Mouse (Mus musculus): ENCODE results near the gene Tmem14a.
"Not testable (repeated sequence)": the region's sequence is repeated elsewhere in the genome, so short reads cannot be mapped to it uniquely, and the experiment has no call there.

Gene Tmem14a

DNA sequence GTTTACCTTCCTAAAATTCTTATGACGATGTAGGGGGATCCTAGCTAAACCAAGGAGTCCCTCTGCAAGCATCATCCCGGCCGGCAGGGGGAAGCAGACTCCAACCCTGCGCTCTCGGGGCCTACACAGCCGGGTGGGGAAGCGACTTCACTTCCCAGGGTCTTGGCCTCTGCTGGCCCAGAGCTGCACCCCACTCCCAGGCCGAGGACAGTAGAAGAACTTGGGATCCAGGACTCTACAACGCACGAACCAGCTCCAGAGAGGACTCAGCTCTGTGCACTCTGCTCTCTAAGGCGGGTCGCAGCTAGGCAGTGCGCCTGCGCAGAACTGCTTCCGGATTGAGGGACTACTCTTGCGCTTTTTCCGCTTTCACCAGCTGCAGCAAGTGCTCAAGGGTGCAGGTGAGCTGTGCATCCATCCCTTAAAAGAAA, at the start of gene Tmem14a:
Gene Tmem14a, plus strand, starts transcription at position 87 of the 431 bp plus-strand sequence.
- DNase-seq (ENCODE audit: low spot score in 2 of 2), result peak; percentile 85 to 89

DNA sequence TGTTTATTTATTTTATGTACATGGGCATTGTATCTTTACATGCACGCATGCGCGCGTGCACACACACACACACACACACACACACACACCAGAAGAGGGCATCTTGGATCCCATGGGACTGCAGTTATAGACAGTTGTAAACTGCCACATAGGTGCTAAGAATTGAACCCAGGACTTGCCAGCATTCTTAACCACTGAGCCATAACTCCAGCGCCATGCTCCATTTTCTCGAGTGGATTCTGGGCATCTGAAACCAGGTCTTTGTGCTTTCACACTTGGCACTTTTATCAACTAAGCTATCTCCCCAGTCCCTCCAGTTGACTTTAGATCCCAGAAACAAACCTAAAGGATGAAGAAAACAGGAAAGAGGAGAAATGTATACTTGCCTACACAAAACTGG, 33.2 kb upstream of the Tmem14a start:
- no peak for DNase-seq (ENCODE audit: low spot score in 2 of 2)

DNA sequence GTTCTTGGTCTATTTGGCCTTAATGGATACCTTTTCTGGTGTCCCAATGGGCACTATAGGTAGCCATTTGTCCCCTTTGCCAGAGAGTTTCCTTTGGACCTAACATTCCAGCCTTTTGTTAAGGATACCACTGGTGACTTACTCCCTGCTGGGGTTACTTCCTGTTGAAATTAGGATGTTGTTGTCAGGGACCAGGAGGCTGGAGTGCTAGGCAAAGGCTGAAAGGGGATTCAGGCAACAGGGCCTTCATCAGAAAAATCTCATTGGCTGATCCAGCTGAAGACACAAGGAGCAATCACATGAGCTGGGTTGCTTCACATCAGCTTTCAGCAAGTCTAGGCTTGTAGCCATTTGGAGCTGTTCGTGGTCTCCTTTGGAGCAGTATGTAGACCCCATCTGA, 12.1 kb upstream of the Tmem14a start:
- DNase-seq (ENCODE audit: low spot score in 2 of 2), result no peak

DNA sequence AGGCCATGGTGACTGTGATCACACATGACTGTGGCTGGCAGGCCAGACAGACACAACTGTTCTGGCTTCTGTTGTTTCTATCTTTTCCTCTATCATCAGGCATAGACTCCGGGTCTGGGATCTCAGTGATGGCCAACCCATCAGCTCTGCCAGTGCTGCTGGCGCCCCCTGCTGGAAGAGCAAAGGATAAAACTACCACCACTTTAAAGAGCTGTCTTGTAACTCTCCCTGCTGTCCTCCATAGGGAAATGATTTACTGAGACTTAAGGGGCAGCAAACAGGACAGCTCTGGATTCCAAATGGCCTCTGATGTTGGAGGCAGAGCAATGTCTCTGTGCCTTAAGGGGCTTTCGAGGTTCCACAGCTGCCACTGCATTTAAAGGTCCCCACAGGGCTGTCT, 4.8 kb upstream of the Tmem14a start:
- DNase-seq (ENCODE audit: low spot score in 2 of 2), result not testable (repeated sequence)

DNA sequence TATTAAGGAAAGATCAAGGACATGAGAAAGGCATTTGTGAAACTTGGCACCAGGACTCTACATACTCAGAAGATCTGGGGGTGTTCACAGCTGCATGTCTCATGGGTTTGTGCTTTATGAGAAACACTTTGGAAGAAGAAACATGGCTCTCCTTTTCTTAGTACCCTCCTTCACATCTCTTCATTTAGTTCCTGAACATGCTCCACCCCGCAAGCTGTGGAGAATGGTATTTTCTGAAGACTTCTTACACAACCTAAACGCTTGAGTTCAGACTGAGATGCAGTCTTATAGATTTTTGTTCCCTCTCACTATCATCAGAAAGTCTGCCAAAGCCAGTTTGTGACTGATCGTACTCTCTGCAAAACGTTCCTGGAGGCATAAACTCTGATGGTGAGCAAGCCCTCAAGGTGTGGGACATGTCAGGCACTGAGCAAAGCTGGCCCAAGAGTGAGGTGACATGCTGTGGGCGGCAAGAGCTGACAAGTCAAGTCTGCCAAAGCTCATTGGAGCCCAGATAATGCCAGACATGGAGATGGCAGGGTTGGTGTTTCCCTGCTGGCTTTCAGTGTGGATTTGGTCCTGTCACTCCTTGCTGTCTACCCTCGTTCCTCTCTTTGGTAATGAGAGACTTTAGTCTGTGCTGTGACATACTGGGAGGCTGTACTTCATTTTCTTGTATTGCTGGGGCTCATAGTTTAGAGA, 4.2 kb upstream of the Tmem14a start:
- DNase-seq (ENCODE audit: low spot score in 2 of 2), result not testable (repeated sequence)

DNA sequence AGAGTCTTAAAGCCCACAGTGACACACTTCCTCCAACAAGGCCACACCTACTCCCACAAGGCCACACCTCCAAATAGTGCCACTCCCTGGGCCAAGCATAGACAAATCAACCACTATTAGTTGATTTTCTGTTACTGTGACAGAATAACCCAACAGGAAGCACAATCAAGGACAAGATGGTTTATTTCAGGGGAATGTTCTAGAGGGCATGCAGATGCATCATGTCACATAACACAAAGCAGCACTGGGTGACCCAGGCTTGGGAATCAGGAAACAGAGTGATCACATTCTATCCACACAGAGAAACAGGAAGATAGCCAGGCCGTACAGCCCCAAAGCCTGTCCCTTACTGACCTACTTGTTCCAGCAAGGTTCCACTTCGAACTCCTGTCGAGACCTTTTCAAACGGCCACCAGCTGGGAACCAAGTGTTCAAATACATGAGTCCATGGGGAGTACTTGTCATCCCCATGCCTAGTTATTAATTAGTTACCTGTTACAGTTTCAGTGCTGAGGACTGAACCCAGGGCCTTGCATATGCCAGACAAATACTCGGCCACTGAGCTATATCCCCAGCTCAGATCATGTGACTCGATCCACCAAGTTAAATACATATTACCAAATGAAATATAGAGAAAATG, 9.5 kb downstream of the Tmem14a start:
- DNase-seq (ENCODE audit: low spot score in 2 of 2), result no peak

DNA sequence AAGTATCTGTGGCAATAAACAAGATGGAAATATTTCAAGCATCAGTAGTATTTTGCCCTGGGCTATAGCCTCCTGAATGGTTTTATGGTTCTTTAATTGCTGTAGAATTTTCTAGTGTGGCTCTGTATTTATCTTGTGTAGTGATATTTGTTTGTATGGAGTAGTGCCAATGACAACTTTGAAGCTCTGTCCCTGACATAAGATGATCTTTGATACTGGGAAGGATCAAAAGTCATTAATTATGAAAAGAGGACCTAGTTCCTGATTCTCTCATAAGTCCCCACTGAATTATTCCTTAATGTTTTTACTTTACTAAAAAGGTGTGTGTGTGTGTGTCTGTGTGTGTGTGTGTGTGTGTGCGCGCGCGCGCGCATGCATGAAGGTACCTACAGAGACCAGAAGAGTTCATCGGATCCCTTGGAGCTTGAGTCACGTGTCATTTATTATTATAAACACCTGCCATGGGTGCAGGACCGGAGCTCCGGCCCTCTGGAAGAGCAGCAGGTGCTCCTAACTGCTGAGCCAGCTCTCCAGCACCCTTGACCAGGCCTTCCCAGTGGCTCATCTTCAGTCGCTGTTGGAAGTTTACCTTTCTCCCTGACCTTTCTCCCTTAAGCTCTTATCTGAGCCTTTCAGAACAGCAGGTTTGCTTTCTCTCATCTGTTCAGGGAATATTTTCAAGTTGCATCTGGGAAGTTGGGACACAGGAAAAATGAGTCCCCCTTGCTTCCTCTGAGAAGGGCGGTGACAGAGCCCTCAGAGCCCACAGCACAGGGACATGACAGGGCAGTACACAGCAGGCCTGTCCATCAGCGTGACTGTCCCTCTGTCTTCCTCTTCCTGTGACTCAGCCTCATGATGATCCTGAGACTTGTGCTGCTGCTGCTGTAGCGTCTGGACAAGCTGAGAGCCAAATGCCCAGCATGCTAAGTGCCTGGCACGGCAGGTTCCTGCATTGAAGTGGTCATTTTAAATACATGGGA, 10.7 kb downstream of the Tmem14a start:
- DNase-seq (ENCODE audit: low spot score in 2 of 2), result not testable (repeated sequence)

DNA sequence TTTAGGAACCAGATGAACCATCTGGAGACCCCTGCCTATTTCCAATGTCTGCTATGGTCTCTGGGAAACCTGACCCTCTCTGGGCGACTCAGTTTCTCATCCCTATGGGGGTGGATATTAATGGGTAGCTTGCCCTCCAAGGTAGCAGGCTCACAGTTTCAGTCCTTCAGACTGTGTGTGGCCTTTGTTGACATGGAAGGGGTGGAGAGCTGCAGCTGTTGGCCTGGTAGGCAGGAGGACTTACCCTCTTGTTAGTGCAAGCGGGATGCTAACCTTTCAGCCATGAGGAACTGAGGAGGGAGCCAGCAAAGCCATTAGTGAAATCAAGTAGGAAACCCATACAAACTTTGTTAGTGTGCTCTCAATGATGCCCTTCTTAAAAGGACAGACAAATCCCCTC, 12.0 kb downstream of the Tmem14a start:
- no peak for DNase-seq (ENCODE audit: low spot score in 2 of 2)

DNA sequence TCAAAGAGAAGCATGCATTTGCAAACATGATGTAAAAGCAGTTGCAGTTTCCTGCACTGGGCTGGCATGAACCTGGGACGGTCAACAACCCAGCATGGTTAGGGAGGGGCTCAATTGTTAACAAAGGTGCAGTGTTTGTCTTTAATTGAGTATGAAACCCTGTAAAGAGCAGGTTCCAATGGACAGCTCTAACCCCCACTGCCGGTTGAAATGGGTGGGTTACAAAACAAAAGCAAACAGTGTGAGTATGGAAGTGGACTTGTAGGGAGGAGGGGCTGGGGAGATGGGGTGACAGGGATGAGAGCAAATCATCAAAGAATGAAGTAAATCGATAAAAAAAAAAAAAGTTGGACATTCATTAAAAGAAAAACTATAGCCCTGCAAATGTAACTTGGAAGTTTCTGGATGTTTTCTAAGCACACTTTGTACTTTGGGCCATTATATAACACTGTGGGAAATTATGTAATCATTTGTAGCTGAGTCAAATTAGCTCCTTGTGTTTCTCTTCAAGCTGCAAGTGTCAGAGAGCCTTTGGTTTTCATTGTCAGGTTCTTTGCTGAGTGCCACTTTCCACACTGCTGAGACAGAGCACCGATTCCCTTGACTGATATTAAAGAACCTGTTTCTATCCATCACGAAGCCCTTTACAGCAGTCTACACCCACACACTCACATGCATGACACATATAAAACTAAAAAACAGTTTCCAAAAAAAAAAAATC, 13.5 kb downstream of the Tmem14a start:
- no peak for DNase-seq (ENCODE audit: low spot score in 2 of 2)

DNA sequence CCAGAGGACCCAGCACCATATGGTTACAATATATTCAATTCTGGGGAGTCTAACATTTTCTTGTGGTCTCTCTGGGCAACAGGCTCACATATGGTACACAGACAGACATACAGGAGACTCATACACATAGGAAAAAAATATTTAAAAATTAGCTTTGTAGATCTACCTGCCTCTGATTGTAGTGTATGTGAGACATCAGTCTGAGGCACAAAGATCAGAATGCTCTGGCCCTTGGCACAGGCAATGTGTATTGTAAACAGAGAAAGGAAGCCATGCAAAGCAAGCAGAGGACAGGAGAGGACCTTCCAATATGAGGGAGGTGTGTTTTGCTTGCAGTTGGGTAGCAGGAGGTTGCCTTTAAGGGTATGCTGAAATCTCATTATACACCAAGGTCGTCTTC, 14.1 kb downstream of the Tmem14a start:
- DNase-seq (ENCODE audit: low spot score in 2 of 2), result no peak

DNA sequence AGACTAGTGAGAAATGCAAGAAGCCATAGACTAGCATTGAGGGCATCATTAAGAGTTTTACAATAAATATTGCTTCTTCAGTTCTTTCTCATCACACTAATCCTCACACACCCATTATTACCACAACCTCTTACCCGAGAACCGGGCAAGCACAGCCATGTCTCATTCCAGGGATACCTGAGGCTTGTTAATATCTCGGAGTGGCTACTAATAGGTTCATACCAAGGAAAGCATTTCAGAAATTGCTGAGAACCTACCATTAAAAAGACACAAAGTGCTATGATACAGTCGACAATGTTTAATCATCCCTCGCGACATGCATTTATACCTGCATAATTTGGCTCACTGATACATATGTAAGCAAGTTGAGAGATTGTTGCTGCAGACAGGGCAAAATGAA, 17.0 kb downstream of the Tmem14a start:
- no peak for DNase-seq (ENCODE audit: low spot score in 2 of 2)

DNA sequence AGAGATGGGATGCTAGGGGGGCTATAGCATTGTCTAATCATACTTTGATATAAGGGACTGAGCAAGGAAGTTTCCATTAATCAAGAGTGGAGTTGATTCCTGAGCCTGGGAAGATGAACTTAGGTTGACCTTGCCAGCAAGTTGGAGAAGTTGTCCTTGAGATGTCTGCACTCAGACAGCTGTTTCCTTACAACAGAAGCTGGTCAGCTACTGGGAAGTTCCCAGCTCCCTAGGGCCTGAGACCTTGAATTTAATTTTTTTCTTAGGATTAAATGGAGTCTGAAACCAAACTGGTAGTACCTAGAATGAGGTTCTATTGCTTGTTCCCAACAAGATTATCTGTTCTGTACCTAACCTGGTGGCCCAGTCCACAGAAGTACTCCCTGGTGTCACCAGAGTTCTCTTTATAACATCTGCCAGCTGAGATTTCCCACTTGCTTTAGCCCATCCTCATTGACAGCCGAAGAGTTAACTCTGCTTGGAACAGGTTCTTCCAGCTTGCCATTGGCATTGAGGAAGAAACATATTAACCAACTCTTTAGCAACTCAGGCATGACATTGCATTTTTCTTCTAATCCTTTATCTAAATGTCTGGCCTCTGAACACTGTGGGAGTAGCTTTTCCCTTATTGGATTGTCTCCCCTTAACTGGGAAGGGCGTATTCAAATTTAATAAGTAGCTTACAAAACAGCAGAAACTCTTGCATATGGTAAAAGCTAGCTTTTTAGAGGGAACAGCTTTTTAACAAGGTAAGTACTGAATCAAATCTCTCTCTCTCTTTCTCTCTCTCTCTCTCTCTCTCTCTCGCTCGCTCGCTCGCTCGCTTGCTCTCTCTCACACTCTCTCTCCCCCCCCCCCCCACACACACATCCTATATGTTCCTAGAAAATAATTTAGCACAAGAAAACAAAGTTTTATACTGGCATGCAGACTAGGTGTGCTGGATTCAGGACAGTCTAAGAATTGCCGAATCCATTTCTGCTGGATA, 21.8 kb downstream of the Tmem14a start, which contains the start of gene Gsta3:
Gene Gsta3, plus strand, starts transcription at position 679 of the 988 bp plus-strand sequence.
- DNase-seq (ENCODE audit: low spot score in 2 of 2), result no peak

DNA sequence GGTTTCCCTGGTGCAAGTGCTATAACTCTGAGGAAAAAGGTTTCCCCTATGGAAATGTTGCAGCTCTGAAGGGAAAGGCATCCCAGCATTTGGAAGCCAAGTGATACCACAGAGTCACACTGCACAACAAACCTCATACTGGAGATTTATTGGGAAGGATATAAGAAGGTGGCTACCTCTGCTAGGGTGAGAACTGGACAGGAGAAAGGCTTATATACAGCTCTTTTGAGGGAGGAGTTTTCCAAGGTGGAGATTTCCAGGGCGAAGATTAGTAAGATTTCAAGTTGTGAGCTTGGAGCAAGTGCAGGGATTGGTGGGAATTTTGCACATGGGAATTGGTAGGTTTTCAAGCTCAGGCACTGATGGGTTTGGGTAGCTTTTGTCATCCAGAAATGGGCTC, 22.7 kb downstream of the Tmem14a start:
- no peak for DNase-seq (ENCODE audit: low spot score in 2 of 2)

DNA sequence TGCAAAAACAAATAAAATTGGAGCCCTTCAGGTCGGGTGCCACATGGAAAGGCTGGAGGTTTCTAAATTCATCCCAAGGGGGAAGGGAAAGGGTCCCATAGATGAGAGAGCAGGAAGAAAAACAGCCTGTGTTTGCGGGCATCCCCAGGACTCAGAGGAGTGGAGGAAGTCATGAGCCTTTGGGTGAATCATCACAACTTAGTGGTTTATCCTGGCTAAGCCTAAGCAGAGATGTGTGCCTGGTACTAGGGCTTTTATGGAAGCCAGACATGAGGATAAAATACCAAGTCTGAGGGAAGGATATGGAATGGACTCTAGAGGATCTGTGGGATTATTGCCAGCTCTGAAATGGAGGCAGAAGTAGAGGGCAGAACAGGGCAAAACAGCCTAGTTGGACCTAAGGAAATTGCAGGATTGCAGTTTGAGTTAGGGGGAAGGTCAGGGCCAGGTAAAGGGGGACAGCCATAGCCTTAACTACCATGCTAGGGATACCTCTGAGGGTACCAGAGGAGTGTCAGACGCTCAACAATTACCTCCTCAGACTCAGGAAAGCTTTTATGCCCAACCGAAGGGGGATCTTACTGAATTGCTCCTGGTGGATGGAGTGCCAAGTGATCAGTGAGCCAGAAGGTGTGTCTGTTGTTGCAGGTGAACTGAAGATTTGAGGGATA, 26.1 kb downstream of the Tmem14a start:
- DNase-seq (ENCODE audit: low spot score in 2 of 2), result no peak

DNA sequence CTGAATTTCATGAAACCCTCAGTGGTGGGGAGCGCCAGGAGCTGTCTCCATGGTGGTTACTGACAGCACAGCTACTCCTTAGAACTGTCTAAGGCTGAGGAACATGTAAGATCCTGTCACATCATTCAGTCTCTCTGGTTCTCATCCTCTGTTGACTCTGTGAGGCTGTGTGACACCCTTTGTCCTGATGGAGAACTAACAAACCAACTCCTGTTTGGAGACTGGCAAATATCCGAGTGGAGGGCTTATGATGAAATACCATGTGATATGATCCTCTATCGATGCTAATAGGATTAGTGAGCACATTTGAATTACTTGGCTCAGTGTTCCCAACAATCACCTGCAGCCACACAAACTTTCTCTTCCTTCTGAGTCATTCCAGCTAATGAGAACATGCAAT, 27.8 kb downstream of the Tmem14a start:
- DNase-seq (ENCODE audit: low spot score in 2 of 2), result no peak

DNA sequence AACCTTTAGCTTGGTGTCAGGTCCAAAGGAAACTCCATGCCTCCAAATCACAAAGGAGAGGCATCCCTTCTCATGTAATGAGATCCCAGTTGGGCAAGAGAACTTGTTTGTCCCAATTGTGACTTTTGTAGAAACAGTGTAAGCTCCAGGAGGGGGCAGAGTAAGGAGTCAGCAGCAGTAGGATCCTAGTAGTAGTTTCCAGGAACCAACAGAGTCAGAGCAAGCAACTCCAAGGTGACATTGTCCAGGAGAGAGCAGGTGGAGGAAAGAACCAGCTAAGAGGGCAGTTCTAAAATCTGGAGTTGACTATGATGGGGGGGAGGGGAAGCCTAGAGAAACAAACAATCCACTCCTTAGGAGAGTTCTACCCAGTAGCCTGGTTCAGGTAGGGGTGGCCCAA, 29.5 kb downstream of the Tmem14a start:
- DNase-seq (ENCODE audit: low spot score in 2 of 2), result no peak

DNA sequence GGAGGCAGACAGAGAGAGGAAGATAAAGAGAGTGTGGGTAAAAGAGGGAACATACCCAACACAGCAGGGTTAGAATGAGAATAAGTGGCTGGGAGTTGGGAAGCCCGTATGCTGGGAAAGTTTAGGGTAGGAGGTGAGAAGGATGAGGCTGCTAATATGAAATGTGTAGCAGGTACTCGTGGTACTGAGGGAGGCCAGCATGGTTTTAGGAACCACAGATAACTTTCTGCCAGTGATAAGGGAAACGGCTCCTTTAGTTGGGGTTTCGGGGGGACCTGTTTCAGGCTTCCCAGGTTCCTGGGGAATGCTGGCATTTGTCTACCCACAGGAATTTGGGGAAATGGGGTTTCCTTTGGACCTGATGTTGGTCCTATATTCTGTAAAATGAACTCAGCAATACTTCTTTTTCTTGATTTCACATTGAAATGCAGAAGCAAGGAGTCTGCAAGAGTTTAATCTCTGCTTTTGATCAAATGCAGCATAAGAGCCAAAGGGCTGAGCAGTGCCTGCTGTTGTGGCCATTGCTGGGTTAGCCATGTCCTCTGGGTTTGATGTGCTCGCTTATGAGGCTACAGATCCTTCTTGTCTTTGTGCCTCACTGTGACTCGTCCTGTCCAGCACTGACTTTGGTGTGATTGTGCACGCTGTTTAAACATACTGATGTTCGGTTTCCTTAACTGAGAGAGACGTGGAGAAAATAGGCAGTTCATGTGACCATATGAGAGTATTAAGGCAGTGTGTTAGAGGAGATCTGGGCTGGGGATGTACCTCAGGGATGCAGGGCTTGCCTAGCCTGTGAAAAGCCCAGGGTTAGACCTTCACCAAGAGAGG, 30.4 kb downstream of the Tmem14a start:
- DNase-seq (ENCODE audit: low spot score in 2 of 2), result no peak

DNA sequence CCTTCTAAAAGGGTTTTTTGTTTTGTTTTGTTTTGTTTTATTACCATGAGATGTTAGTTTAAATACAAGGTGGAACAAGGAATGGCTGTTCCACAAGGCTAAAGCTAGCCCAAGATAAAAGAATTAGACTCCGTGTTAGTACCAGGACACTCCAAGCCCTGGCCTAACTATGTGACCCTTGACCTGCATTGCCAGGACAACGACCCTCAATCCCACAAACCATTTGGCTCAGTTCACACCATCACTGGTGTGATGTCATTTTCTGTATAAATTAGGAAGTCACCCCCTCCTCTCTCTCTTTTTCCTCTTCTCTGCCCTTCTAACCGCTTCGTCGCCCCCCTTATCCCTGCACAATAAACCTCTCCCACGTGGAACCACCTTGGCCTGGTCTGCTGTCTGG, 33.3 kb downstream of the Tmem14a start:
- DNase-seq (ENCODE audit: low spot score in 2 of 2), result no peak

Data from natural killer cell, adult 2 months (primary cell).